Mouse (Mus musculus): Measurements from ENCODE around the gene Spns3.

DNA sequence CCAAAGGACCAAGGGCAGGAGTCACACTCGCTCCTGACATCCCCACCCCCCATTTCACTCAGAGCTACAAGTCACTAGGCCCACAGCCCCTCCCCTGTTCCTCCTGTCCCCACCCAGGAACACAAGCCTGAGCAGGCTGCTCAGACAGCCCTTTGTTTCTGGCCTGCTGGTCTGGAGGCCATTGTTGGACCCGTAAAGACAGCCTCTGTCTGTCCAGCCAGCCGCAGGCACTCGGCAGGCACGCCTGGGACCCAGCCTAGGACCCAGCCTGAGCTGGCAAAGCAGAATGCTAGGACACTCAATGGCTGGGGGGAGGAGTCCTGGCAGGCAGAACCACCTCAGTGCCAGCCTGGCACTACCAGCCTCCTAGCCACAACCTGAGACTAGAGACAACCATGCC, 94.6 kb downstream of the Spns3 start:
- TF ChIP-seq POLR2A (IDR thresholded peaks at IDR 0.05; ENCODE audit: insufficient read length, low read depth) = no peak
- TF ChIP-seq MYOG (IDR thresholded peaks at IDR 0.05; ENCODE audit: control insufficient read depth in 1 of 3, insufficient read depth in 1 of 3, insufficient read length in 2 of 3, low read depth in 2 of 3) = no peak
- no peak for TF ChIP-seq USF1 (IDR thresholded peaks at IDR 0.05; ENCODE audit: low read depth)
- TF ChIP-seq MAX (IDR thresholded peaks at IDR 0.05; ENCODE audit: low read depth) = no peak
- TF ChIP-seq SRF (IDR thresholded peaks at IDR 0.05; ENCODE audit: control insufficient read depth, insufficient read length, low read depth) = no peak
- TF ChIP-seq TCF12 (IDR thresholded peaks at IDR 0.05; ENCODE audit: insufficient read depth, poor library complexity, severe bottlenecking) = no peak
- TF ChIP-seq POLR2AphosphoS2 (IDR thresholded peaks at IDR 0.05; ENCODE audit: insufficient read length, low read depth) = no peak

Data from myocyte (in vitro differentiated cells).